Mouse (Mus musculus) layer of hippocampus, adult 6 months (tissue): Measurements from ENCODE around the gene 2310039H08Rik. TPM values are rescaled to one million over a fixed set of nuclear protein-coding genes. Genes with fewer than 3 reads are reported as not detected.

ENCODE experiments used
- long read RNA-seq, 2 experiments: library from polyadenylated mRNA; unstranded; transcript quantifications; one replicate each; pipeline ENCODE4 v2.0.0; 2019 to 2020
- polyA plus RNA-seq: library from polyadenylated mRNA; unstranded; fragments of <200 nt; fragmentation: Nextera tagmentation; gene quantifications from 2 replicates; pipeline ENCODE4 v1.2.3, GENCODE M21; 2021

2310039H08Rik gene
- 22.2 and 31.2 TPM in 2 replicates for polyA plus RNA-seq
- long read RNA-seq, experiment 1, transcript 2310039H08Rik-201 (1 exons, 762 nt) = major isoform, 16 of 16 reads
- long read RNA-seq, experiment 1, partial matches to known transcripts = 0 of 16 reads
- long read RNA-seq, experiment 1, other reads (novel, unspliced or antisense) = 0 of 16 reads
- long read RNA-seq, experiment 2, partial matches to known transcripts = 0 of 3 reads
- long read RNA-seq, experiment 2, other reads (novel, unspliced or antisense) = 0 of 3 reads

DNA sequence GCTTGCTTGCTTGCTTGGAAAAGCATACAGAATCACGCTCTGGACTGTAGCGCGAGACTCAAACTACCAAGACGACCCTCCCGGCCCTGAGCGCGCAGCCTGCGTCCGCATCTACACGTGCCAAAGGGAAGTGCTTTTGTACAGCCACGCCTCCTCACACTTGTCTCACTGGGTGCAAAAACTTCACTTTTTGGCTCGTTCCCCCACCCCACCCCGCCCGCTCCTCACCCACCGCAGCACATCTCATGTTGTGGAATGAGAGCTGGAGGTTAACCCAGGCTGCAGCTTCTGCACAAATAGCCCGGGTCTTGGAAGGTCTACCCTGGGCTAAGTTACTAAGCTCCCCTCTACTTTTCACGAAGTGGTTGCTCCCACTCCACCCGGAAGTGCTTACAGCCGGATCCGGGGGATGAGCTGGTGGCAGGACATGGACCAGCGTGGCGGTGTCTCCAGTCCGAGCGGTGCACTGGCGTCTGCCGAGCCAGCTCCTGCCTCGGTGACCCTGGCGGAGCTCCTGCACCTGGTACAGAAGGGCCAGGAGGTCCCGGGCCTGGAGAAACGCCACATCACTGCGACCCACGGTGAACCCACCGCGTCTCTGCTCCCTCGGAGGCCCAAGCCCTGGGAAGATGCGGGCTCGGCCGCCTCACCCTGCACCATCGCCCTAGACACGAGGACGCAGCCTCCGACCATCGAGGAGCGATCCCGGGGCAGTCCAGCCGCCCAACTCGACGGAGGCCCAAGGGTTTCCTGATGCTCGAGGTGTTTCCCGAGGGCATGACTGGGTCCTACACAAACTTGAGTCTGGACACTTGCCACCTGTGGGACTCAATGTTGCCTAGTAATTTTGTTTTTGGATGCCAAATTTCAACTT, at the start of gene 2310039H08Rik:
Gene 2310039H08Rik, plus strand, starts transcription at position 232 of the 874 bp plus-strand sequence.

GRCm38 (mm10) chr17:46728904-46729318, 43.5 kb upstream of the 2310039H08Rik start, which contains the start of gene Gnmt:
Gene Gnmt (minus strand): TSS chr17:46729168.

GRCm38 (mm10) chr17:46751794-46752556, 20.5 kb upstream of the 2310039H08Rik start, which contains the start of gene Cnpy3:
Gene Cnpy3 (minus strand): TSS chr17:46752214.

DNA sequence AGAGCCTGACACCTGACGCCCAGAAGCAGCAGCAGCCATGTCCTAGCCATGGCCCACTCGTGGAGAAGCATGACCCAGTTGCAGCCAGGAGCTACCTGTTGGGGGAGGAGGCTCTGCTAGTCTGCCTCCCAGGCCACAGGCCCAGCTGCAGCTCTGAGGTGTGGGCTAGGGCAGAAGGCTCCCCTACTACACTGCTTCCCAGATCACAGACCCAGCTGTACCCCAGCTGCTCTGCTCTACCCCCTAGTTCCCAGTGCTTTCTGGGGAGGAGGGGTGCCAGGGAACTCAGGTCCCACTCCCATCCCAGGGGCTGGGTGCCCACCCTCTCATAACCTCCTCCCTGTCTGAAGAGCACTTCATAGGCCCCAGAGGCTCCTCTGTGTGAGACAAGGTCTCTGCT, 8.9 kb upstream of the 2310039H08Rik start, which contains the start of gene Ptcra:
Gene Ptcra, minus strand, starts transcription at position 169 of the 400 bp plus-strand sequence.

DNA sequence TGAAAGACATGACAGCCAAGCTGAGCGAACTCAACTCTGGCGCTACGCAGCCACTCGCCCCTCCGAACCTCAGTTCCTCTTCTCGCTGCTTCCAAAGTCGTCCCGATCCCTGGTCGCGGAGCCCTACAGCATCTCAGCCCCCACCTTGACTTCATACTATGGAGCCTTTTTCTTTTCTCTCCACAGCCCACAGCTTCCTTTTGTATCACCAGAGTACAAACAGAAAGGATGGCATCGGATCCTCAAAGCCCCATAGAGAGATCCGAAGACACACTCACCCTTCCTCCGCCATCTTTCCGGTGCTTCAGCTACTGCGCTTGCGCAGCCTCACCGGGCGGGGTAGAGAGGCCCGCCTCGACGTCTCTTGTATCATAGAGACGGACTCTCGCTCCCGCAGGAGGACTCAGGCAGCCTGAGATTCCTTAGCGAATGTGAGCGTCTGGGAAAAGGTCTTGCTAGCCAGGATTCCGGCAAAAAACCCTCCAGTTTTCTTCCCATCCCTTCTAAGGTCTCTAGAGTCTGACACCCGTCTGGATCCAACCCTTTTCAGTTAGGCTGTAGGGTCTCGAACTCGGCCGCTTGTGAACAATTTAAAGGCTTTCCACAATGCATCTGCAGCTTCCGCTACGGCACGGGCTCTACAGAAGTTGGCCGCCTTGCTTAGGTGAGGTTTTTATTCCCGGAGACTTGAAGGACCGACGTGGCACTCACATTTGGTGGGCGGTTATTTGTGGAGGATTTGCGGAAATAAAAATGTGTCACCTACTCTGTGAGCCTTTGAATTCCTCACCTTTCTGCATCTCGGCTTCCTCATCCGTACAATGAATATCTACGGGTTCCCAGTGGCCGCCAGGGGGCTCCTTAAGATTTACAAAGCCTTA, 10.1 kb downstream of the 2310039H08Rik start, which contains the start of gene Rpl7l1:
Gene Rpl7l1, minus strand, starts transcription at position 332 of the 881 bp plus-strand sequence.

Other genes with a start within 250 kb of the 2310039H08Rik start
- gene Cul9, start 226.2 kb upstream of the 2310039H08Rik start, polyA plus RNA-seq = 22.6 and 27.2 TPM in 2 replicates
- 2.3 and 3.8 TPM in 2 replicates for gene Srf, start 216.5 kb upstream of the 2310039H08Rik start, polyA plus RNA-seq
- gene Ptk7, start 143.1 kb upstream of the 2310039H08Rik start, polyA plus RNA-seq = 1.2 and 1.3 TPM in 2 replicates
- 10.7 and 11.1 TPM in 2 replicates for gene Klc4, start 126.6 kb upstream of the 2310039H08Rik start, polyA plus RNA-seq
- gene Mrpl2, start 126.4 kb upstream of the 2310039H08Rik start, polyA plus RNA-seq = 103 and 112 TPM in 2 replicates
- 4.0 and 4.1 TPM in 2 replicates for gene Cul7, start 122.3 kb upstream of the 2310039H08Rik start, polyA plus RNA-seq
- 20.0 and 20.9 TPM in 2 replicates for gene Rrp36, start 98.3 kb upstream of the 2310039H08Rik start, polyA plus RNA-seq
- 233 and 236 TPM in 2 replicates for gene Mea1, start 93.8 kb upstream of the 2310039H08Rik start, polyA plus RNA-seq
- 163 and 190 TPM in 2 replicates for gene Klhdc3, start 91.7 kb upstream of the 2310039H08Rik start, polyA plus RNA-seq
- 46.1 and 49.2 TPM in 2 replicates for gene Ppp2r5d, start 67.5 kb upstream of the 2310039H08Rik start, polyA plus RNA-seq
- 9.6 and 12.9 TPM in 2 replicates for gene Pex6, start 61.2 kb upstream of the 2310039H08Rik start, polyA plus RNA-seq
- 0.41 and 2.7 TPM in 2 replicates for gene Gnmt, start 43.5 kb upstream of the 2310039H08Rik start, polyA plus RNA-seq
- 95.5 and 101 TPM in 2 replicates for gene Cnpy3, start 20.4 kb upstream of the 2310039H08Rik start, polyA plus RNA-seq
- 0.51 and 0.64 TPM in 2 replicates for gene Ptcra, start 8.9 kb upstream of the 2310039H08Rik start, polyA plus RNA-seq
- 34.1 and 40.3 TPM in 2 replicates for gene Rpl7l1, start 10.0 kb downstream of the 2310039H08Rik start, polyA plus RNA-seq
- gene Bicral, start 85.8 kb downstream of the 2310039H08Rik start, polyA plus RNA-seq = 8.0 and 8.3 TPM in 2 replicates
- 89.9 and 101 TPM in 2 replicates for gene Tbcc, start 118.0 kb downstream of the 2310039H08Rik start, polyA plus RNA-seq
- 0.06 TPM in 1 of 2 replicates, not detected in the other for gene Prph2, start 137.8 kb downstream of the 2310039H08Rik start, polyA plus RNA-seq
- 19.2 and 20.1 TPM in 2 replicates for gene Ubr2, start 237.9 kb downstream of the 2310039H08Rik start, polyA plus RNA-seq